Mouse (Mus musculus) ES-E14 (cell line): ENCODE results near the gene Cpne5.

Experiments
- CHD2 ChIP-seq: IDR thresholded peaks from 2 replicates; pipeline ENCODE4 v1.6.1; 2014; ENCODE audit warnings: mild to moderate bottlenecking, low read depth, low read length, inconsistent platforms
- HCFC1 ChIP-seq: IDR thresholded peaks from 2 replicates; pipeline ENCODE4 v1.6.1; 2012; ENCODE audit warnings: low read length, inconsistent platforms, borderline replicate concordance; ENCODE audit not compliant: insufficient read depth
- ZC3H11A ChIP-seq: IDR thresholded peaks from 2 replicates; pipeline ENCODE4 v1.6.1; 2012; ENCODE audit warnings: low read depth, mild to moderate bottlenecking, inconsistent platforms, low read length, borderline replicate concordance
- ZNF384 ChIP-seq: IDR thresholded peaks from 2 replicates; pipeline ENCODE4 v1.6.1; 2012; ENCODE audit warnings: low read depth, low read length, inconsistent platforms

GRCm38 (mm10) chr17:29118057-29118456 is 119.9 kb downstream of the Cpne5 start:
- TF ChIP-seq ZC3H11A (no peak), ZNF384 (no peak), HCFC1 (no peak), CHD2 (no peak)
